Mouse (Mus musculus): Measurements from ENCODE around the gene Ascc1. TPM values are rescaled to one million over a fixed set of nuclear protein-coding genes. Genes with fewer than 3 reads are reported as not detected.

Ascc1 gene
- total RNA-seq, 1 experiment from 2014 or later, result 27.8 TPM

DNA sequence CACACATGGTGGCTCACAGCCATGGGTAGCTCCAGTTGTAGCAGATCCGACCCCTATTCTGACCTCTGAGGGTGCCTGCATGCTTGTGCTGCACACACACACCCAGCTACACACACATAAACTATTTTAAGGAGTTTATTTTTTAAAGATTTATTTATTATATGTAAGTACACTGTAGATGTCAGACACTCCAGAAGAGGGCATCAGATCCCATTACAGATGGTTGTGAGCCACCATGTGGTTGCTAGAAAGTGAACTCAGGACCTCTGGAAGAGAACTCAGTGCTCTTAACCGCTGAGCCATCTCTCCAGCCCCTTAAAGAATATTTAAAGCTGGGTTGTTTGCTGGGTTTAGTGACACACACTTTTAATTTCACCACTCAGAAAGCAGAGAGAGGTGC lies 16.7 kb downstream of the Ascc1 start:
- DNase-seq, result no peak

- DNase-seq, result no peak
Observed at GRCm38 (mm10) chr10:60023751-60024150, 21.1 kb downstream of the Ascc1 start.

DNA sequence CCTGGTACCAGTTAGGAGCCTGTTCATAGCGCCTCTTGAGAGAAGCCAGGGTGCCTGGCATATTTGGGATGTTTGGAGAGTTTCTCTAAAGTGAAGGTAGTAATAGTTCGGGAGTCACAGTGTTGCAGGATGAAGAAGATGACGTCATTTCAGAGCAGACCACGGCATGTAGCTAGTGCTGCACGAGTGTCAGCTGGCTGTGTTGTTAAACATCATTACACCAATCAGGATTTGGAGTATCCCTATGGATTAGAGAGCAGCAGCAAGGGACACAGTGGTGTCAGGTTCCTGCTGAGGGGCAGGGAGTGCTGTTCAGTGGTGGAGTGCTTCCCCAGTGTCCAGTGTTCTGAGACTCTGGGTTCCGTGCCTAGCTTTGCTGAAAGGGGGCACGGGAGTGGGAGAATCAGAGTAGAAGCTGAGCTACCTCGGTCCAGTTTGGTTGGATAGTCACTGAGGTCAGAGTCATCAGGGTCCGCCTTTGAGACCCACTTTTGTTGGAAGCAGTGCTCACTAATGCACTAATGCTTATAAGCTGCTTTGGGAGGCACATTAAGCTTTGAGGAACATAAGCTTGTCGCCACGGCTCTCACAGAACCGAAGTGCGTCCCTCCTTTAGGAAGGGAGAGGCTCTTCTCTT lies 24.3 kb downstream of the Ascc1 start:
- DNase-seq, result no peak

GRCm38 (mm10) chr10:60027619-60028084 lies 25.0 kb downstream of the Ascc1 start:
- DNase-seq, result no peak

DNA sequence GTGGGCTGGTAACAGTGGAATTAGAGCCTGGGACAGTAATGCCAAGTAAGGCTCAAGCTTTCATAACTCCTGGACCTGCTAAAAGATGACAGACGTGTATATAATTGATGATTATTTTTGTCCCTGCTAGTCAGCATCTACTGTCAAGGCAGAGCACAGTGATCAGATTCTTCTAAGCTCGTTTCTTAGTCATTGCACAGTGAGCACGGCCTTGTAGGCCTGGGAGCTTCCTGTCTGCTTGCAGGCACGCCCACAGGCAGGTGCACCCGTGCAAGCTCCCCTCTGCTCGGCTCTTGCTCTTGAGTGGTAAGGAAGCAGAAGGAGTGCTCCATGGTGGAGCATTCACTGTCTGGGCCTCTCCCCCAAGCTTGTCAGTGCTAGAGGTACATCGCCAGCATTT lies 25.6 kb downstream of the Ascc1 start:
- peak; percentile 29 for DNase-seq

DNA sequence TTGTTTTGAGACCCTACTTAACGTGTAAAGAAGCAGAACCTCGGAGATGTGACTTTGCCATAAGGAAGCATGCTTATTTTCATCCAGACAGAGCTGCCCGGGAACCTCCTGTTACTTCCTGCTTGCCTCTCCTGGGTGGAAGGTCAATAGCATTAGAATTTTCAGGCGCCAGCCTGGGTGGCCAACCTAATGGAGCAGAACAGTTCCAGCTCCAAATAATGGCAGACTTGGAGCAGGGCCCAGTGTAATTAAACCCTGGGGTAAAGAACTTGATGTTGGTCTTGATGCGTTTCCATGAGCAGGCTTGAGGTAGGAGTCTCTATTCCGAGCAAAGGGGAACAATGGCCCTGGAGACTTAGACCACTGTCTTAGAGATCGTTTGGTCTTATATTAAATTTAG lies 26.4 kb downstream of the Ascc1 start:
- DNase-seq, result peak; percentile 50

GRCm38 (mm10) chr10:60029387-60029786 lies 26.8 kb downstream of the Ascc1 start:
- DNase-seq, result no peak

GRCm38 (mm10) chr10:60031562-60031961 lies 29.0 kb downstream of the Ascc1 start:
- peak; percentile 55 for DNase-seq

GRCm38 (mm10) chr10:60031985-60032384 lies 29.4 kb downstream of the Ascc1 start:
- DNase-seq, result no peak

GRCm38 (mm10) chr10:60032622-60033021 lies 30.0 kb downstream of the Ascc1 start:
- no peak for DNase-seq

DNA sequence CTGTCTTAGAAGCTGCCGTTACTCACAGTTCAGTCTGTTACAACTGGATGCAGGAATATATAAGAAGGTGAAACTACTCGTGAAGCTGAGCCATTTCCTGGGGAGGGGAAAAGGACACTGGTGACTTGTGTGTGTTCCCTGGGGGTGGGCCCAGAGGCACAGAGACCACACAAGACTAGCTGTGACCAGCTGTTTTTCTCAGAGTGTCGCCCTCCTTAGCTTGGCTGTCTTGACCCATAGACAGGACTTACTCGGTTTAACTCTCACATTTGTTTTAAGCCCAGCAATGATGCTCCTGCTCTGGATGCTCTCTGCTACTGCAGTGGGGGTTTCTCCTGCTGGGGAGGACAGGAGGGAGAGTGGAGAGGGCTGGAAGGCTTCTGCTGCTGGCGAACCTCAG lies 30.5 kb downstream of the Ascc1 start:
- DNase-seq, result no peak

GRCm38 (mm10) chr10:60034621-60035020 lies 32.0 kb downstream of the Ascc1 start:
- peak; percentile 59 for DNase-seq

DNA sequence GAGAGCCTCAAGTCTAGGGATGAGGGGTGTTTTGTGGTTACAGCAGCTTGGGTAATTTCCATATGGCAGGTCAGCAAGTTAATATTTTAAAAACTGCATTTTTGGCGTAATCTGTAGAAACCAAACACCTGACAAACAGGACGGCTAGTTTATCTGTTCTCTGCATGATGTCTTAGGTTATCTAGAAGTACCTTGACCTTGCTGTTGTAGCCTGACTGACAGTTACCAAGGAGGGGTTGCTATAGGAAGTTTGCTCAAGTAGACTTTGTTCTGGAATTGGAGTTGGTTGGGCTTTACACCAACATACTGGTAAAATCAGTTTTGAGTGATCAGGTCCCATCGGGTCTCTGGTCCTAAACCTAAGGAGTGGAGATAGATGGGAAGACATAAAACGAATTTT lies 33.1 kb downstream of the Ascc1 start:
- DNase-seq, result no peak

GRCm38 (mm10) chr10:60042350-60042922 lies 39.8 kb downstream of the Ascc1 start:
- DNase-seq, result no peak

DNA sequence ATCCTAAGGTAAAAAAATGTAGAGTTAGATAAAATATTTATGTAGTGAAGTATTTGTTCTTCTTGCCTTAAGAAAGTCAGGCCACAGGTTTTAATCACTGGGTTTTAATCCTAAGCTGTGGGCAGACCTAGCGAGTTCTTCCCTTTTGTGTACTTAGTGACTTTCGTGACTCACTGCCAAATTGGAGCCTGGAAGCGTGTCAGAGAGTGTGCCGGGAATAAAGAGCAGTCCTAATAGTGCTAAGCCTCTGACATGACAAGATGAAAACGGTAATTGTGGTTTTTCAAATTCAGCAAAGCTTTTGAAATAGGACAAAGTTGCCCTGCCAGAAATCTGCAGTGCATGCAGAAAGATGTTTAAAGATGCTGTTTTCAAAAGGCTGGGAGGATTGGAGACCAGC lies 44.1 kb downstream of the Ascc1 start:
- no peak for DNase-seq

- DNase-seq, result no peak
Observed at GRCm38 (mm10) chr10:60050581-60050980, 48.0 kb downstream of the Ascc1 start.

- no peak for DNase-seq
Observed at GRCm38 (mm10) chr10:60053073-60053472, 50.5 kb downstream of the Ascc1 start.

- DNase-seq, result no peak
Observed at GRCm38 (mm10) chr10:60062173-60062572, 59.6 kb downstream of the Ascc1 start.

GRCm38 (mm10) chr10:60062931-60063330 lies 60.3 kb downstream of the Ascc1 start:
- no peak for DNase-seq

- DNase-seq, result peak; percentile 56
Observed at GRCm38 (mm10) chr10:60066524-60066923, 63.9 kb downstream of the Ascc1 start.

- DNase-seq, result no peak
Observed at GRCm38 (mm10) chr10:60075159-60075558, 72.6 kb downstream of the Ascc1 start.

- DNase-seq, result no peak
Observed at GRCm38 (mm10) chr10:60077226-60077625, 74.6 kb downstream of the Ascc1 start.

DNA sequence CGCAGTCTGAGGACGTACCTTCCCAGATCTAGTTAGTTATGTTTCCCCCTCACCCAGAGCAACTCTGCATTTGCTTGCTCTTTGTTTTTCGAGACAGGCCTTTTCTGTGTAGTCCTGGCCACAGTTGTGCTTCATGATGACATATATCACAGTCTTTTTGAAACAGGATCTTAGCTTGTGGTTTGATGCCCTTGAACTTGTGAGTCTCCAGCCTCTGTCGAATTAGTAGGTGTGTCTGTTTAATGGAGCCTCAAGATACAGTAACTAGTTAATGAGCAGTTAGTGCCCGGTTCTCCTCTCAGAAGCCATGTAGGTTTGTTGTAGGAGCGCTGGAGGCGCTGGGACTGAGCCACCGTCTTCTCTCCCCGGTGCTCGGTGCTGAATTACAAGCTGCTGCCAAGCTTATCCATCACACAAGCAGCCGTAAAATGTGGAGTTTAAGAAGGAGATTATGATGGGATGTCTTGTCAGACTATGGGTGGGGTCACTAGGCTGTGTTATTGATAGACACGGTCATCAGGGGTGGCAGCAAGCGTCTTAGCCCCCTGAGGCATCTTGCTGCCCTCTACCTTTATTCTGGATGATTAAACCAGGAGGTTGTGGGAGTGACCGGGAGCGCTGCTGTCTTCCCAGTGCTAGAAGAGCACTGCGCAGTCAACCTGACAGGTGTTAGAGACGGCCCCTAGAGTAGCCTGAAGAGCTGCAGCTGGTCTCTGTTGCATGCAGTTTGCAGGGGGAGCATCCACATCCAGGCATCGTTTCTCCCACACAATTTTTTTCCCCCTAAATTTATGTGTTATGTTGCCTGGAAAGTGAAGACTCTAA lies 75.3 kb downstream of the Ascc1 start:
- no peak for DNase-seq
